Mouse (Mus musculus) bone marrow, adult 2 months (tissue): Measurements from ENCODE around the gene Adam20. TPM values are rescaled to one million over a fixed set of nuclear protein-coding genes. Genes with fewer than 3 reads are reported as not detected.
"Not testable (repeated sequence)": the region's sequence is repeated elsewhere in the genome, so short reads cannot be mapped to it uniquely, and the experiment has no call there.

Source experiments
- H3K27ac ChIP-seq: fragments of 200-500 bp; 2 replicates; pipeline ENCODE4 v1.5.1; 2012; ENCODE audit warnings: low read depth, mild to moderate bottlenecking, control low read depth, inconsistent platforms, low read length; ENCODE audit not compliant: control insufficient read depth, poor library complexity, insufficient read depth
- H3K4me1 ChIP-seq: fragments of 200-500 bp; 2 replicates; pipeline ENCODE4 v1.6.1; 2011; ENCODE audit warnings: low read length; ENCODE audit not compliant: control insufficient read depth, insufficient read depth
- H3K4me3 ChIP-seq: fragments of 200-500 bp; replicated peaks from 2 replicates; pipeline ENCODE3; 2011; ENCODE audit warnings: mild to moderate bottlenecking, low read depth, low read length, control low read depth; ENCODE audit not compliant: control insufficient read depth
- CTCF ChIP-seq: fragments of 200-500 bp; IDR thresholded peaks from 2 replicates; pipeline ENCODE4 v1.5.1; 2011; ENCODE audit warnings: low read length, control low read depth; ENCODE audit not compliant: control insufficient read depth, insufficient read depth
- POLR2A ChIP-seq: fragments of 200-500 bp; IDR thresholded peaks from 2 replicates; pipeline ENCODE4 v1.6.1; 2011; ENCODE audit warnings: low read depth, mild to moderate bottlenecking, control low read depth, low read length, borderline replicate concordance; ENCODE audit not compliant: control insufficient read depth
- WGBS: fragments of 180-500 bp; shearing (Covaris S2); methylation state at CpG from one replicate; pipeline ENCODE4 v1.1.7; 2018; 5-methylcytosine and 5-hydroxymethylcytosine counted together
- polyA plus RNA-seq: library from polyadenylated mRNA; stranded (reverse); fragments of >200 nt; gene quantifications from 2 replicates; pipeline ENCODE4 v1.2.4, GENCODE M21; 2011; ENCODE audit warnings: low replicate concordance; ENCODE audit not compliant: missing spikeins, insufficient read depth, insufficient read length

Adam20 gene
- not detected in 2 replicates for polyA plus RNA-seq

GRCm38 (mm10) chr8:40792973-40793372, at the start of gene Adam20:
Gene Adam20 (plus strand): TSS chr8:40793273.
- H3K27ac ChIP-seq, H3K4me1 ChIP-seq, H3K4me3 ChIP-seq: not testable (repeated sequence)
- 50% methylated on average over 1 of the region's 1 CpGs for WGBS

GRCm38 (mm10) chr8:40751908-40752307, 41.2 kb upstream of the Adam20 start, which contains the start of gene Adam25:
Gene Adam25 (plus strand): TSS chr8:40752208.
- H3K27ac ChIP-seq, H3K4me3 ChIP-seq, H3K4me1 ChIP-seq: not testable (repeated sequence)
- WGBS: 46% methylated on average over 1 of the region's 1 CpGs

GRCm38 (mm10) chr8:40783320-40783719, 9.8 kb upstream of the Adam20 start:
- no peaks in the 10 kb centered on the region for H3K4me1 ChIP-seq
- H3K4me3 ChIP-seq: no peak overlapping the region
- no peak overlapping the region for H3K27ac ChIP-seq
- TF ChIP-seq CTCF: no peak
- no peak for TF ChIP-seq POLR2A

GRCm38 (mm10) chr8:40803379-40804079, 10.5 kb downstream of the Adam20 start:
- Histone ChIP-seq H3K27ac (no peak overlapping the region), H3K4me3 (no peak overlapping the region), H3K4me1 (no peaks in the 10 kb centered on the region)
- TF ChIP-seq POLR2A (no peak), CTCF (no peak)
- WGBS: 72% methylated on average over 2 of the region's 2 CpGs

Other genes with a start within 250 kb of the Adam20 start
- not detected in 2 replicates for gene Adam24, start 118.2 kb upstream of the Adam20 start, polyA plus RNA-seq
- gene Adam25, start 41.1 kb upstream of the Adam20 start, polyA plus RNA-seq: not detected in 2 replicates
- gene Adam39, start 29.7 kb downstream of the Adam20 start, polyA plus RNA-seq: not detected in 2 replicates